Mouse (Mus musculus) G1E (cell line): ENCODE data around the gene Il34. TPM values are rescaled to one million over a fixed set of nuclear protein-coding genes. Genes with fewer than 3 reads are reported as not detected.

Experiments used
- ATAC-seq: 2 replicates; pipeline ENCODE4 v1.8.0; 2016; ENCODE audit warnings: mild to moderate bottlenecking; ENCODE audit not compliant: insufficient number of reproducible peaks, poor library complexity, low FRiP score, severe bottlenecking; ENCODE audit errors: extremely low read depth
- DNase-seq: peaks from one replicate; pipeline ENCODE4 v3.0.0; 2012; ENCODE audit warnings: low spot score
- H3K27me3 ChIP-seq: 2 replicates; pipeline ENCODE4 v1.6.1; 2012; ENCODE audit warnings: mild to moderate bottlenecking, low read length, inconsistent platforms; ENCODE audit not compliant: insufficient read depth
- H3K36me3 ChIP-seq: replicated peaks from 2 replicates; pipeline ENCODE3; 2012; ENCODE audit warnings: mild to moderate bottlenecking, inconsistent platforms
- H3K4me1 ChIP-seq: 2 replicates; pipeline ENCODE4 v1.6.1; 2012; ENCODE audit warnings: low read depth, low read length, inconsistent platforms, mixed read lengths; ENCODE audit not compliant: insufficient read depth
- H3K4me3 ChIP-seq: 2 replicates; pipeline ENCODE4 v1.5.1; 2012; ENCODE audit warnings: low read depth, mild to moderate bottlenecking, inconsistent platforms, low read length, moderate library complexity, mixed read lengths
- H3K9me3 ChIP-seq: replicated peaks from 2 replicates; pipeline ENCODE4 v1.6.1; 2012; ENCODE audit warnings: inconsistent platforms
- CTCF ChIP-seq: IDR thresholded peaks from 2 replicates; pipeline ENCODE4 v1.5.1; 2012; ENCODE audit warnings: low read depth, low read length, inconsistent platforms, mixed read lengths
- GATA1 ChIP-seq: IDR thresholded peaks from 2 replicates; pipeline ENCODE4 v1.6.1; 2012; ENCODE audit warnings: borderline replicate concordance, low read length, inconsistent platforms, mixed read lengths
- GATA2 ChIP-seq: IDR thresholded peaks from 2 replicates; pipeline ENCODE4 v1.6.1; 2012; ENCODE audit warnings: low read depth, low read length, inconsistent platforms, borderline replicate concordance
- POLR2AphosphoS5 ChIP-seq: IDR thresholded peaks from 2 replicates; pipeline ENCODE4 v1.6.1; 2012; ENCODE audit warnings: low read depth, low read length, inconsistent platforms; ENCODE audit not compliant: insufficient replicate concordance
- TAL1 ChIP-seq: conservative IDR thresholded peaks from 2 replicates; pipeline ENCODE4 v1.6.1; 2012; ENCODE audit warnings: low read depth, low read length, inconsistent platforms, mixed read lengths
- polyA plus RNA-seq: library from polyadenylated mRNA; stranded (reverse); fragments of >175 nt; gene quantifications from 2 replicates; pipeline ENCODE4 v1.2.3, GENCODE M21; 2012
- total RNA-seq, 2 experiments: library from RNA; stranded (forward) in 1 of 2; stranded (reverse) in 1 of 2; fragments of 200-1000 nt in 1 of 2; fragments of >200 nt in 1 of 2; fragmentation: Nextera tagmentation in 1 of 2; gene quantifications; 2 replicates each; pipeline ENCODE4 v1.2.3; 2014 to 2017

Gene Il34
- total and polyA plus RNA-seq, 3 experiments, result not detected

GRCm38 (mm10) chr8:110844941-110845340 lies 39.2 kb upstream of the Il34 start:
- TF ChIP-seq TAL1, result no peak
- TF ChIP-seq CTCF, result no peak
- TF ChIP-seq GATA2, result no peak
- TF ChIP-seq GATA1, result no peak
- TF ChIP-seq POLR2AphosphoS5, result no peak
- DNase-seq (no peak), ATAC-seq (no peak)
- peaks cover 61% of the 10 kb centered on the region for H3K36me3 ChIP-seq
- no peaks in the 10 kb centered on the region for H3K9me3 ChIP-seq
- H3K4me1 ChIP-seq, result peaks cover 46% of the 10 kb centered on the region
- H3K27me3 ChIP-seq, result no peaks in the 10 kb centered on the region
- peak overlapping the region; percentile 94 for H3K4me3 ChIP-seq

DNA sequence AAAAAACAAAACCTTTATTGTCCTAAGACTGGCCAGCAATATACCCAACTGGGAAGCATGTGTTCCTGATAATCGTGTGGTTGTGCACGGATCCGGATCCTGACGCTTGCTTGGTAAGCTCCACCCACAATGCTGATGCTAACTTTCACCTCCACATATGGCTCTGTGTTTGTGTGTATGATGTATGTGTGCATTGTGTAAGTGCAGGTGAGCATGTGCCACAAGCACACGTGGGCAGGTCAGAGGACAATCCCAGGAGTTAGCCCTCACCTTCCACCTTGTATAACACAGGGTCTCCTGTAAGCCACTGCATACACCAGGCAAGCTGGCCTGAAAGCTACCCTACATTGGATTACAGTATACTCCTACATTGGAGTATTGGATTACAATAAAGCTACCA lies 37.5 kb upstream of the Il34 start:
- peak overlapping the region; percentile 14; the same call in 1 of the 2 replicates for H3K4me3 ChIP-seq
- no peaks in the 10 kb centered on the region for H3K9me3 ChIP-seq
- peaks cover 52% of the 10 kb centered on the region for H3K4me1 ChIP-seq
- no peaks in the 10 kb centered on the region for H3K27me3 ChIP-seq
- ATAC-seq (no peak), DNase-seq (no peak)
- peaks cover 68% of the 10 kb centered on the region for H3K36me3 ChIP-seq
- TF ChIP-seq TAL1, result no peak
- no peak for TF ChIP-seq GATA1
- TF ChIP-seq CTCF, result no peak
- TF ChIP-seq POLR2AphosphoS5, result no peak

DNA sequence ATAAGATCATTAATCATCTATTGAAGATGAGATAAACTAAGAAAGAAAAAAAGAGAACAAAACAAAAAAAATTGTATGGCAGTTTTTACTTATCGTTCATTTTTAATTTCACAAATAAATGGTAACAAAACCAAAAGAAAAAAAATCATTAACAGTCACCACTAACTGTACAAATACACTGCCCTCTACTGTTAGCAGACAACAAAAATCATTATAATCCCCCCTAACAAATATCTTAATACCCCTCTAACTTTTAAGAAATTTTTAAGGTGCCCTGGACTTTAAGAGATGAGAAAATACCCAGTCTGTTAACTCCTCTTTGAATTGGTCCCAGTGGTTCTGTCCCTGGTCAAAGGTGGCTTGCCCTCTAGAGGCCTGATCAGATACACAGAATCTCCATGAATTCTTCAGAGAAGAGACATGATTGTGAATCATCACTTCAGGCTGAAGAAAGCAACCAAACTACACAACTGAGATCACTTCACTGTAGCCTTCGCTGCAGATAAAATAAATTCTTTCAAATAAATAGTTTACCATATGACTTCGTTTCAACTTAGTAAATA lies 36.4 kb upstream of the Il34 start:
- Histone ChIP-seq H3K9me3 (no peaks in the 10 kb centered on the region), H3K27me3 (no peaks in the 10 kb centered on the region), H3K36me3 (peaks cover 79% of the 10 kb centered on the region), H3K4me1 (peaks cover 59% of the 10 kb centered on the region), H3K4me3 (no peak overlapping the region)
- DNase-seq, result no peak
- TF ChIP-seq GATA2 (no peak), POLR2AphosphoS5 (no peak), GATA1 (no peak), TAL1 (no peak), CTCF (no peak)
- no peak for ATAC-seq

DNA sequence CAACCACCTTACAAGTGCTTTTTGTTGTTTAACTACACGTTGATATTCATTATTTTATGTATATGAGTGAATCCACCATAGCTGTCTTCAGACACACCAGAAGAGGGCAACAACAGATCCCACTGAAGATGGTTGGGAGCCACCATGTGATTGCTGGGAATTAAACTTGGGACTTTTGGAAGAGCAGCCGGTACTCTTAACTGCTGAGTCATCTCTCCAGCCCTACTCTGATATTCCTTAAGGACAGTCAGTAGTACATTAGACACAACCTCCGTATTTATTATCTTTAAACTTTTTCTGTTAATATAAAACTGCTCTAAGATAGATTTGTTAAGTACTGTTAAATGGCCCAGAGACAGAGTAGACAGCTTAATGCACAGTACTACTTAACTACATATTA lies 26.2 kb upstream of the Il34 start:
- H3K27me3 ChIP-seq, result no peaks in the 10 kb centered on the region
- DNase-seq (no peak), ATAC-seq (no peak)
- H3K4me3 ChIP-seq, result no peak overlapping the region
- peaks cover 31% of the 10 kb centered on the region for H3K4me1 ChIP-seq
- no peaks in the 10 kb centered on the region for H3K9me3 ChIP-seq
- TF ChIP-seq CTCF (no peak), POLR2AphosphoS5 (no peak), GATA2 (no peak), TAL1 (no peak), GATA1 (no peak)
- peaks cover 98% of the 10 kb centered on the region for H3K36me3 ChIP-seq

- H3K4me3 ChIP-seq, result no peak overlapping the region
- no peak for ATAC-seq
- peaks cover 98% of the 10 kb centered on the region for H3K36me3 ChIP-seq
- no peaks in the 10 kb centered on the region for H3K27me3 ChIP-seq
- no peaks in the 10 kb centered on the region for H3K9me3 ChIP-seq
- H3K4me1 ChIP-seq, result peaks cover 26% of the 10 kb centered on the region
- no peak for DNase-seq
- no peak for TF ChIP-seq CTCF
- TF ChIP-seq POLR2AphosphoS5, result no peak
- TF ChIP-seq GATA1, result no peak
- TF ChIP-seq TAL1, result no peak
- no peak for TF ChIP-seq GATA2
Observed at GRCm38 (mm10) chr8:110828511-110828910, 22.8 kb upstream of the Il34 start.

DNA sequence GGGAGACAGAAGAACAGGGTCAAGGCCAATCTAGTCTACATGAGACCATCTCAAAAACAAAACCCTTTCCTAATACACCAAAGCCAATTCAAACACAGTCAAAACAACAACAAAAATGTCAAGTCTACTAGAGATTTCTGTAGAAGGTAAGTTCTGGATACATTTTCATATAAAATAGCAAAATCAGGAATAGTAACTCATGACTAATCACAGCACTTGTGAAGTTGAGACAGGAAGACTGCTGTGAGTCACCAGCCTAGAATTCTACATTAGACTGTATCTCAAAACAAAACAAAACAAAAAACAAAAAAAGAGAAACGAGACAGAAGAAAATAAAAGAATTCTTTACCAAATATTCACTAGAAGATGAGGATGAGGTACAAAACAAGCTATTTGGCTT lies 19.1 kb upstream of the Il34 start:
- H3K4me1 ChIP-seq, result peaks cover 18% of the 10 kb centered on the region
- peaks cover 100% of the 10 kb centered on the region for H3K36me3 ChIP-seq
- H3K27me3 ChIP-seq, result no peaks in the 10 kb centered on the region
- ATAC-seq (no peak), DNase-seq (no peak)
- no peak for TF ChIP-seq GATA1
- no peak for TF ChIP-seq GATA2
- no peak for TF ChIP-seq POLR2AphosphoS5
- TF ChIP-seq CTCF, result no peak
- no peak for TF ChIP-seq TAL1
- no peak overlapping the region for H3K4me3 ChIP-seq
- H3K9me3 ChIP-seq, result no peaks in the 10 kb centered on the region

DNA sequence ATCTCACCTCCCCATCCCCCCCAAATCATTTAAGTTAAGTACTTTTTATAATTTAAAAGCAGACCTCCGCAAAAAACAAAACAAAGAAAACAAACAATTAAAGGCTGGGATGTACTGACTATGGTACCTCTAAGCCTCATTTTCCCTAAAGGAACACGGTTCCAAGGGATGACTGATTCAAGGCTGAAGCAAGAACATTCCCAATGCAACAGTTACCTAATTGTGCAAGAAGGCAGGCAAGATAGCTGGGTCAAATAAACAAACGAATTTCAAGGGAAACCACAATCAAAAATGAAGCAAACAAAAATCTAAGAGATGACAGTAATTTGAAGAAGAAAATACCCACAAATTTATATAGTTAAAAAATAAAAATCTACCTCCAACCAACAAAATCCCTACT lies 16.2 kb upstream of the Il34 start:
- Histone ChIP-seq H3K36me3 (peaks cover 100% of the 10 kb centered on the region), H3K4me3 (no peak overlapping the region), H3K4me1 (peaks cover 16% of the 10 kb centered on the region), H3K27me3 (no peaks in the 10 kb centered on the region), H3K9me3 (no peaks in the 10 kb centered on the region)
- DNase-seq (no peak), ATAC-seq (no peak)
- TF ChIP-seq POLR2AphosphoS5, result no peak
- TF ChIP-seq CTCF, result no peak
- TF ChIP-seq GATA1, result no peak
- TF ChIP-seq TAL1, result no peak
- no peak for TF ChIP-seq GATA2
